Mouse (Mus musculus): ENCODE data around the gene Fam219a. TPM values are rescaled to one million over a fixed set of nuclear protein-coding genes. Genes with fewer than 3 reads are reported as not detected.

Fam219a gene
- total and polyA plus RNA-seq, 2 experiments from 2014 or later: 24.1 to 130 TPM

DNA sequence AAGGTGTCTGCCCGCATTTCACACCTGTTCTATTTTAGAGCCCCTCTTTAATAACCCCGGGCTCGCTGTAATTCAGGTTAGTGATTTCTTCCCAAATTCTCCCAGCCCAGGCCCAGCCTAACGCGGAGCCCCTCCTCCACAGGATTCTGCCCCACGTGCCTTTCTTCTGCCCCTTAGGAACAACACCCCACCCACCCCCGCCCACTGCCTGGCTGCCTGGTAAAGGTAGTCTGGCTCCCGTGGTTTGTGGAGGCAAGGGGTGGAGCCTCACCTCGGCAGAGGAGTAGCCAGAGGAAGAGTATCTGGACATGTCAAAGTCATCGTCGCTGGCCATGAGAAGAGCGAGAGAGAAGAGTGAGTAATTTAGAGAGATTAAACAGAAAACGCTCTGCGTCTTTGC is 48.7 kb downstream of the Fam219a start:
- no peaks in the 10 kb centered on the region for H3K27me3 ChIP-seq (ENCODE audit: insufficient read depth, low read length)
- 51% methylated on average over 14 of the region's 14 CpGs for WGBS
- H3K4me1 ChIP-seq (ENCODE audit: insufficient read depth, low read length): no peaks in the 10 kb centered on the region
- H3K9me3 ChIP-seq (ENCODE audit: low read length): no peaks in the 10 kb centered on the region
- ATAC-seq (ENCODE audit: low FRiP score): no peak
- DNase-seq (ENCODE audit: low spot score): no peak
- H3K4me2 ChIP-seq (ENCODE audit: low read depth, low read length, poor library complexity, severe bottlenecking): no peak overlapping the region
- H3K36me3 ChIP-seq (ENCODE audit: insufficient read depth, low read length): peaks cover 22% of the 10 kb centered on the region
- H3K4me3 ChIP-seq (ENCODE audit: low read depth, low read length): no peak overlapping the region
- no peak overlapping the region for H3K9ac ChIP-seq (replicated peaks; ENCODE audit: low read length, poor library complexity, severe bottlenecking)
- H3K27ac ChIP-seq (ENCODE audit: low read depth, low read length): no peak overlapping the region
- no peak for TF ChIP-seq CTCF (IDR thresholded peaks at IDR 0.05)

DNA sequence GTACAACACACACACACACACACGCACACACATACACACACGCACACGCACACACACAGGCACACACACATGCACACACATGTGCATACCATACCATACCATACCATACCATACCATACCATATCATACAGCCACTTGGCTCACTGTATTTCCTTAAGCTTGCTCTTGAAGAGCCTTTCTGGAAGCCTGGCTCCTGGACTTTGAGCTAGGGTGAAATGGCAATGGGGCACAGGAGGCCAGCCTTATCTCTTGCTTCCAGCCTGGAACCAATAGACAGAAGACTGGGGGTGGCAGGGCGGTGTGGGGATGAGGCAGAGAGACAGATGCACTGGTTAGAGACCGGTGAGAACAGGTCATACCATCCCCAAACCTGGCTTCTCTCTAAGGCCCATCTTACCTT is 50.1 kb downstream of the Fam219a start:
- Histone ChIP-seq H3K9ac (replicated peaks; ENCODE audit: low read length, poor library complexity, severe bottlenecking) (no peak overlapping the region), H3K36me3 (ENCODE audit: insufficient read depth, low read length) (peaks cover 21% of the 10 kb centered on the region), H3K4me3 (ENCODE audit: low read depth, low read length) (no peak overlapping the region), H3K4me2 (ENCODE audit: low read depth, low read length, poor library complexity, severe bottlenecking) (no peak overlapping the region), H3K9me3 (ENCODE audit: low read length) (no peaks in the 10 kb centered on the region), H3K27ac (ENCODE audit: low read depth, low read length) (no peak overlapping the region), H3K27me3 (ENCODE audit: insufficient read depth, low read length) (no peaks in the 10 kb centered on the region), H3K4me1 (ENCODE audit: insufficient read depth, low read length) (no peaks in the 10 kb centered on the region)
- ATAC-seq (ENCODE audit: low FRiP score) (no peak), DNase-seq (ENCODE audit: low spot score) (no peak)
- WGBS: 95% methylated on average over 5 of the region's 5 CpGs
- TF ChIP-seq CTCF (IDR thresholded peaks at IDR 0.05): no peak

DNA sequence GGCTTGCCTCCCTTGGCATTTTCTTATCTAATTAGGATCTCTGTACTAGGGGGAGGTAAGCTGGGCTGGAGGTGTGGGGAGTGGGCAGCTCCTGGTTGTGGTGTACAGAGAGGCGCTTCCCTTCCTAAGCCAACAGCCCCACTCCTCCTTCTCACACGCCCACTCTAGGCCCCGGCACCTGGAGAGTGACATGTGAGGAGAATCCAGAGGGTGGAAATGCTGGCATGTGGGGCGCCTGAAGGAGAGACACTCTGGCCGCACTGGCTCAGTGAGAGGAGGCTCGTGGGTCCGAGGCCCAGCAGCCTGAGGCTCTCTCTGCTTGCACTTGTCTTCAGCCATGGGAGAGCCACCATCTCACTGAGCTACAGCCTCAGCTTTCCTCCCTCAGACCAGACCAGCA is 51.0 kb downstream of the Fam219a start:
- Histone ChIP-seq H3K4me3 (ENCODE audit: low read depth, low read length) (no peak overlapping the region), H3K9ac (replicated peaks; ENCODE audit: low read length, poor library complexity, severe bottlenecking) (no peak overlapping the region), H3K9me3 (ENCODE audit: low read length) (no peaks in the 10 kb centered on the region), H3K27ac (ENCODE audit: low read depth, low read length) (no peak overlapping the region), H3K27me3 (ENCODE audit: insufficient read depth, low read length) (no peaks in the 10 kb centered on the region), H3K36me3 (ENCODE audit: insufficient read depth, low read length) (peaks cover 15% of the 10 kb centered on the region), H3K4me2 (ENCODE audit: low read depth, low read length, poor library complexity, severe bottlenecking) (no peak overlapping the region), H3K4me1 (ENCODE audit: insufficient read depth, low read length) (peaks cover 5% of the 10 kb centered on the region)
- 76% methylated on average over 7 of the region's 7 CpGs for WGBS
- no peak for DNase-seq (ENCODE audit: low spot score)
- ATAC-seq (ENCODE audit: low FRiP score): no peak
- no peak for TF ChIP-seq CTCF (IDR thresholded peaks at IDR 0.05)

DNA sequence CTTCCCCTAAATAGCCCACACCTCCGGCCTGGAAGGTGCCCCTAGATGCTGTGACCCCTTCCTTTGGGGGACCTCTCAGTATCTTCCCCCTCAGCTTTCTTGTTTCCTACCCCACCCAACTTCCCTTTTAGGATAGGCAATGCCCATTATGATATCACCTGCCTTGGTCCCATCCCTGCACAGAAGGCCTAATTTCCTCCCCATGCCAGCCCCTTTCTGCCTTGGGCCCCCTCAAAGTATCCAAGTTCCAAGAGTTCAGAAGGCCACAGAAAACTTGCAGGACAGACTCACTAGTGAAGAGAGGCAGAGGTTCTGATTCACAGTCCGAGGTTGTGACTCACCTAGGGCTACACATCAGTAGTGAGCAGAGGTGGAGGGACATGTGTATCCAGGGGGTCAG is 52.1 kb downstream of the Fam219a start, which contains the start of gene 1110017D15Rik:
TSS of gene 1110017D15Rik (minus strand) at position 101 of the 400 bp plus-strand sequence.
- Histone ChIP-seq H3K9ac (replicated peaks; ENCODE audit: low read length, poor library complexity, severe bottlenecking) (no peak within 1 kb of the TSS), H3K36me3 (ENCODE audit: insufficient read depth, low read length) (peaks cover 15% of the 10 kb centered on the region), H3K4me2 (ENCODE audit: low read depth, low read length, poor library complexity, severe bottlenecking) (no peak within 1 kb of the TSS), H3K9me3 (ENCODE audit: low read length) (no peaks in the 10 kb centered on the region), H3K27me3 (ENCODE audit: insufficient read depth, low read length) (no peaks in the 10 kb centered on the region), H3K4me3 (ENCODE audit: low read depth, low read length) (no peak within 1 kb of the TSS), H3K4me1 (ENCODE audit: insufficient read depth, low read length) (peaks cover 7% of the 10 kb centered on the region), H3K27ac (ENCODE audit: low read depth, low read length) (no peak within 1 kb of the TSS)
- TF ChIP-seq CTCF (IDR thresholded peaks at IDR 0.05): no peak
- DNase-seq (ENCODE audit: low spot score) (no peak), ATAC-seq (ENCODE audit: low FRiP score) (no peak)
- 95% methylated on average over 2 of the region's 2 CpGs for WGBS

DNA sequence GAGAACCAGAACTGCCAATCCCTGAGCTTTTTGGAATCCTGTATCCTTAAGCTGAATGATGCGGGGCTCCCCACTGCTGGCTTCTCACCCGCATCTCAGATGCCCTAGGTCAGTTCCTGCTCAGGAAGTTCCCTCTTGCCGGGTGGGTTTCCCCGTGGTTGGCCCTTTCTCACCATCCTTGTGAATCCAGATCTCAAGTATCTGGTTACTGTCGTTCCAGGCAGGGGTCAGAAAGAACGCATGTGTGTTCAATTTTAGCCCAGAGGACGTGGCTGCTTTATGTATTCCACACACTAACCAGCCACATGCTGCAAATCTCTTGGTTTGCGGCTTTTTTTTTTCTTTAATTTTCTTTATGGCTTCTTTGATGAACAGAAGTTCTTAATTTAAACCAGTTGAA is 55.6 kb downstream of the Fam219a start:
- no peak for ATAC-seq (ENCODE audit: low FRiP score)
- Histone ChIP-seq H3K27me3 (ENCODE audit: insufficient read depth, low read length) (no peaks in the 10 kb centered on the region), H3K9me3 (ENCODE audit: low read length) (no peaks in the 10 kb centered on the region), H3K4me1 (ENCODE audit: insufficient read depth, low read length) (peaks cover 7% of the 10 kb centered on the region), H3K9ac (replicated peaks; ENCODE audit: low read length, poor library complexity, severe bottlenecking) (no peak overlapping the region), H3K36me3 (ENCODE audit: insufficient read depth, low read length) (no peaks in the 10 kb centered on the region; the same call in none of the 2 replicates), H3K4me3 (ENCODE audit: low read depth, low read length) (no peak overlapping the region), H3K27ac (ENCODE audit: low read depth, low read length) (no peak overlapping the region), H3K4me2 (ENCODE audit: low read depth, low read length, poor library complexity, severe bottlenecking) (no peak overlapping the region)
- TF ChIP-seq CTCF (IDR thresholded peaks at IDR 0.05): no peak
- 7% methylated on average over 8 of the region's 8 CpGs for WGBS
- no peak for DNase-seq (ENCODE audit: low spot score)

DNA sequence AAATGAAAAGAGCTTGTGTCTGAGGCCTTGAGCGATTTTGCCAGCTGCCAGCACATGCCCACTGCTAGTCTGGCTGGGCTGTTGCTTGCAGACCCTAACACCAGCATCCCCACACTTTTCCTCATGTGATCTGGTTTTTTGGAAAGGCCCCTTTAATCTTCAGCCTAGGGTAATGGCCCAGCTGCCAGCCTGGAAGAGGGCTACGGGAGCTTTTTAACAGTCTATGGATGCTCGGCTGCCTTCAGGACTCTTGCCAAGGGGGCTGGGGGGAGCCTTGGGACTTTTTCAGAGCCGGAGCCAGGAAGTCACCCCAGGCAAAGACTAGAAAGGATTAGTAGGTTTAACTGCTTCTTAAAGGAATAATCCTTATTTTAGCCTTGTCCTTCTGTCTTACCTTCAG is 56.0 kb downstream of the Fam219a start:
- WGBS: 21% methylated on average over 4 of the region's 4 CpGs
- no peak overlapping the region for H3K4me2 ChIP-seq (ENCODE audit: low read depth, low read length, poor library complexity, severe bottlenecking)
- no peak overlapping the region for H3K4me3 ChIP-seq (ENCODE audit: low read depth, low read length)
- no peaks in the 10 kb centered on the region for H3K27me3 ChIP-seq (ENCODE audit: insufficient read depth, low read length)
- no peaks in the 10 kb centered on the region; the same call in none of the 2 replicates for H3K36me3 ChIP-seq (ENCODE audit: insufficient read depth, low read length)
- no peak for TF ChIP-seq CTCF (IDR thresholded peaks at IDR 0.05)
- ATAC-seq (ENCODE audit: low FRiP score) (no peak), DNase-seq (ENCODE audit: low spot score) (peak; percentile 79)
- H3K9me3 ChIP-seq (ENCODE audit: low read length): no peaks in the 10 kb centered on the region
- no peak overlapping the region for H3K27ac ChIP-seq (ENCODE audit: low read depth, low read length)
- H3K4me1 ChIP-seq (ENCODE audit: insufficient read depth, low read length): peaks cover 7% of the 10 kb centered on the region
- no peak overlapping the region for H3K9ac ChIP-seq (replicated peaks; ENCODE audit: low read length, poor library complexity, severe bottlenecking)

Measured in midbrain, postnatal 0 days (tissue).